Mouse (Mus musculus) heart, adult 2 months (tissue): Measurements from ENCODE around the gene Lgr5. TPM values are rescaled to one million over a fixed set of nuclear protein-coding genes. Genes with fewer than 3 reads are reported as not detected.

ENCODE experiments used
- DNase-seq, 2 experiments: peaks; one replicate each; pipeline ENCODE4 v3.0.0; 2021
- H3K27ac ChIP-seq: fragments of 200-600 bp; 2 replicates; pipeline ENCODE4 v1.8.1; 2022
- H3K27me3 ChIP-seq: fragments of 200-500 bp; 2 replicates; pipeline ENCODE4 v1.6.1; 2012; ENCODE audit warnings: mild to moderate bottlenecking, low read length, inconsistent platforms, mixed read lengths; ENCODE audit not compliant: control insufficient read depth, insufficient read depth
- H3K36me3 ChIP-seq: fragments of 200-500 bp; 2 replicates; pipeline ENCODE4 v1.6.1; 2012; ENCODE audit warnings: low read length, inconsistent platforms; ENCODE audit not compliant: control insufficient read depth, insufficient read depth
- H3K4me1 ChIP-seq: fragments of 200-500 bp; 2 replicates; pipeline ENCODE4 v1.6.1; 2011; ENCODE audit warnings: low read length; ENCODE audit not compliant: control insufficient read depth, insufficient read depth
- H3K4me3 ChIP-seq: fragments of 200-600 bp; 2 replicates; pipeline ENCODE4 v1.8.1; 2022
- H3K79me2 ChIP-seq: fragments of 200-500 bp; replicated peaks from 2 replicates; pipeline ENCODE4 v1.6.1; 2012; ENCODE audit warnings: mild to moderate bottlenecking, inconsistent platforms, low read length, moderate library complexity, mixed read lengths; ENCODE audit not compliant: control insufficient read depth, insufficient read depth
- H3K9ac ChIP-seq: fragments of 200-500 bp; 2 replicates; pipeline ENCODE4 v1.6.1; 2012; ENCODE audit warnings: low read depth, mild to moderate bottlenecking, control low read depth, inconsistent platforms, low read length, mixed read lengths
- CTCF ChIP-seq: fragments of 200-600 bp; IDR thresholded peaks from 2 replicates; pipeline ENCODE4 v1.8.1; 2022; ENCODE audit warnings: antibody characterized with exemption, mild to moderate bottlenecking, moderate library complexity
- EP300 ChIP-seq: fragments of 200-500 bp; IDR thresholded peaks from 2 replicates; pipeline ENCODE4 v1.6.1; 2011; ENCODE audit warnings: low read depth, low read length, control low read depth; ENCODE audit not compliant: insufficient read depth
- POLR2A ChIP-seq: fragments of 200-500 bp; IDR thresholded peaks from 2 replicates; pipeline ENCODE4 v1.6.1; 2011; ENCODE audit warnings: mild to moderate bottlenecking, low read depth, low read length, control low read depth; ENCODE audit not compliant: insufficient read depth
- WGBS: fragments of 180-500 bp; shearing (Covaris S2); methylation state at CpG from one replicate; pipeline ENCODE4 v1.1.7; 2018; 5-methylcytosine and 5-hydroxymethylcytosine counted together
- intact Hi-C: fragments of 180-260 bp; cut with DNase I; formaldehyde crosslinking; loops from one replicate; pipeline ENCODE4 v1.15.1; 2025
- polyA plus RNA-seq: library from polyadenylated mRNA; depleted of rRNA; stranded (reverse); fragments of >200 nt; gene quantifications from 2 replicates; pipeline ENCODE4 v1.2.3, GENCODE M21; 2012
- total RNA-seq, 2 experiments: library from RNA; stranded (reverse); gene quantifications; 2 replicates each; pipeline ENCODE4 v1.2.3; 2021

The Lgr5 gene
- total and polyA plus RNA-seq, 3 experiments: 0.05 to 0.25 TPM; not detected in 1

DNA sequence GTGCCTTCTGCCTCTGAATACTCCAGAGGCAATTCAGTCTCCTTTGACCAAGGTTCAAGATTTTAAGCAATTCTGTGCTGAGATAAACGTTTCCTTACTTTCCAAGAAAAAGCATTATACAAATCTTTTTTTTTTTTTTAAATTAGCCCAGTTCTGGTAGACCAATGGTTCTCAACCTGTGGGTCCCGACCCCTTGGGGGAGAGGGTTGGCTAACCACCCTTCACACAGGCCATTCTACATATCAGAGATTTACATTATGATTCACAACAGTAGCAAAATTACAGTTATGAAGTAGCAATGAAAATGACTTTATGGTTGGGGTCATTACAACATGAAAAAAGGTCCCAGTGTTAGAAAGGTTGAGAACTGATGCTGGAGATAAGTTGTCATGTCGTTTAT lies 36.5 kb downstream of the Lgr5 start:
- intact Hi-C loops: no loop called here
- H3K36me3 ChIP-seq: no peaks in the 10 kb centered on the region
- H3K4me3 ChIP-seq: no peak overlapping the region
- WGBS: 60% methylated on average over 3 of the region's 3 CpGs
- no peak for DNase-seq
- no peak overlapping the region for H3K9ac ChIP-seq
- H3K27ac ChIP-seq: no peak overlapping the region
- TF ChIP-seq POLR2A: no peak
- H3K4me1 ChIP-seq: no peaks in the 10 kb centered on the region
- no peaks in the 10 kb centered on the region for H3K27me3 ChIP-seq
- no peaks in the 10 kb centered on the region for H3K79me2 ChIP-seq

DNA sequence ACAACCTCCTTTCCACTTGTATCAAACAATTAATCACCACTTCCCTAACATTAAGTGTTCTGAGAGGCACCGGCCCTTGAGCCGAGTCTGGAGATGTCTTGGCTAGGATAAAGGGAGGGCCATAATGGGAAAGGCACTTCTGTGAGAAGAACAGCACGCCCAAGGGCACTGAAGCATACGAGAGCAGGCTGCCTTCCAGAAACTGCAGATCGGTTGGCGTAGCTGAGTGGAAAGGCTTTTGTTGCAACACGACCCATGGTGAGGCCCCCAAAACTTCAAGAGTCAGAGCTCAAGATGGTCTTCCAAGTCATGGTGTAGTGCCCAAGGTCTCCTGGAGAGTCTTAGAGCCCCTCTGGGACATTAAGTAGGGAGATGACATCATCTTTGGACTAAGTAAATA lies 37.3 kb downstream of the Lgr5 start:
- Histone ChIP-seq H3K27ac (no peak overlapping the region), H3K79me2 (no peaks in the 10 kb centered on the region), H3K4me3 (no peak overlapping the region), H3K27me3 (no peaks in the 10 kb centered on the region), H3K36me3 (no peaks in the 10 kb centered on the region), H3K4me1 (no peaks in the 10 kb centered on the region), H3K9ac (no peak overlapping the region)
- WGBS: 76% methylated on average over 7 of the region's 7 CpGs
- DNase-seq: no peak
- TF ChIP-seq EP300: no peak
- TF ChIP-seq CTCF: no peak
- TF ChIP-seq POLR2A: no peak
- intact Hi-C loops: no loop called here

DNA sequence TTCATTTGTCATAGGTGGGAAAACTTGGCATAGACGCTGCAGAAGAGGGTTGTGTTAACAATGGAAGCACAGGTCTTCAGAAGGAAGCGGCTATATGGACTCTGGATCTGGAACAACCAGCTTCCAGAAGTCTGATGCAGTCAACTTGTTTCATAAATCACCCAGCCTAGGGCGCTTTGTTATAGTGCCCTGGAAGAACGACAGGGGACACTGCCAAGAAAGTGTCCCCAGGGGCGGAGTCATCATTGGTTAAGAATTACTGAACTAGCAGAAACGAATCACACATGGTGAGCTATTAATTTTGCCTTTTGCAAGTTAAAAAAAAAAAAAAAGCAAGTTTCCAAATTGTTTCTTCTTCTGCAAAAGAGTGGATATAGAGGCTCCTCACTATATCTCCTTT lies 44.7 kb downstream of the Lgr5 start:
- no peaks in the 10 kb centered on the region for H3K4me1 ChIP-seq
- no peak for DNase-seq
- H3K27me3 ChIP-seq: no peaks in the 10 kb centered on the region
- H3K27ac ChIP-seq: no peak overlapping the region
- TF ChIP-seq CTCF: no peak
- H3K4me3 ChIP-seq: no peak overlapping the region
- no peaks in the 10 kb centered on the region for H3K79me2 ChIP-seq
- WGBS: 71% methylated on average over 6 of the region's 6 CpGs
- no peaks in the 10 kb centered on the region for H3K36me3 ChIP-seq
- intact Hi-C loops: no loop called here
- no peak overlapping the region for H3K9ac ChIP-seq

DNA sequence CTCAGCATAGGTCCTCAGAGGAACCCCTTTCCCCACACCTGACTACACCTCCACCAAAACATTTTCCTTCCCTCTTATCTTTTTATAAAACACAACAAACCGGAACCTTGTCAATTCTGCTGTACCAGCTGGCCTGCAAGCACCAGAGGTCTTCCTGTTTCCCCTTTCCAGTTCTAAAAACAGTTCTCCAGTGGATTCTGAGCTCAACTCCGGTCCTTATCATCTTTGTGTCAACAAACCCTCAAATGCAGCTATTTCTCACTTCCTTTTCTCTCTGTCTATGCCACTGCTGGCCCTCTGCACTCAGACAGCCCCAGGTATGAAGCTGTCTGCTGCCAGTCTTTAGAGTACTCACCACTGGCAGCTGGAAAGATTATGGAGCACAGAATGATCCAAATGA lies 56.8 kb downstream of the Lgr5 start:
- no peaks in the 10 kb centered on the region for H3K4me1 ChIP-seq
- intact Hi-C loops: no loop called here
- no peak for DNase-seq
- no peak for TF ChIP-seq CTCF
- no peak for TF ChIP-seq POLR2A
- TF ChIP-seq EP300: no peak
- H3K4me3 ChIP-seq: no peak overlapping the region
- no peak overlapping the region for H3K9ac ChIP-seq
- no peaks in the 10 kb centered on the region for H3K79me2 ChIP-seq
- H3K27ac ChIP-seq: no peak overlapping the region
- no peaks in the 10 kb centered on the region for H3K27me3 ChIP-seq
- 1% methylated on average over 2 of the region's 2 CpGs for WGBS
- no peaks in the 10 kb centered on the region for H3K36me3 ChIP-seq

DNA sequence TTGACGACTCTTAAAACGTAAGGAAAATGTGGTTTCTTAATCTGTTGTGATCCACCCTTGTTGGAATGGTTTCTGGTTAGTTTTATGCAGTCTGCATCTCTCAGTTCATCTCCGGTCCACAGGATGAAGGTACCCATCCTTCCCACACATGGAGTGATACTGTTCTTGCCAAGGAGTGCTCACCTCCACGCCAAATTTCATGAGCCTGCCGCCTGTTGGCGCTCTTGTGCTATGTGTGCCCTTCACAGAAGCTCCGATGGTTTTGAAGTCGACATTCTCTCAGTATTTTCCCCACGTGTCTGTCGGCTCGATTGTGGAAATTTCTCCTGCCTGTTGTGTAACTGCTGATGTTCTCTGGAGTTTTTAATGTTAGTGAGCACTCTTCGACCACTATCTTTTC lies 57.8 kb downstream of the Lgr5 start:
- DNase-seq: no peak
- Histone ChIP-seq H3K27me3 (no peaks in the 10 kb centered on the region), H3K4me1 (no peaks in the 10 kb centered on the region), H3K4me3 (no peak overlapping the region), H3K79me2 (no peaks in the 10 kb centered on the region), H3K36me3 (no peaks in the 10 kb centered on the region), H3K9ac (no peak overlapping the region), H3K27ac (no peak overlapping the region)
- 81% methylated on average over 12 of the region's 12 CpGs for WGBS
- intact Hi-C loops: no loop called here
- TF ChIP-seq EP300 (no peak), CTCF (no peak), POLR2A (no peak)

DNA sequence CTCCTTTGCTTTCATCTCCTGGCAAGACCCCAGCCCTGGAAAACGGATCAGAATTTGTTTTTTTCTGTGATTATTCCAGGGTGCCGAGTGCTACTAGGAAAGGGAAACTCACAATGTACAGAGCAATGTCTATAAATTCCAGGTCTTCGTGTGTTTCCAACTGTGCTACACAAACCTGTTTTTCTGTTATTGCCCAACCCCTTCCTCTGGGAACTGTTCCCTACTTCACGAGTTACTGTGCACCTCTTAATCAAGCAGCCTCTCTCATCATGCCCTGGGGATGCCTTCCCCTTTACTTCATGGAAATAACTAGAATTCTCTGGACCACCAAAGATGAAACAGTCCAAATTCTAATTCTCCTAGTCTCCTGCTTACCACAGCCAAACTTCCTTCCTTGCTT lies 58.7 kb downstream of the Lgr5 start:
- H3K36me3 ChIP-seq: no peaks in the 10 kb centered on the region
- no peak overlapping the region for H3K27ac ChIP-seq
- H3K4me1 ChIP-seq: no peaks in the 10 kb centered on the region
- intact Hi-C loops: no loop called here
- no peaks in the 10 kb centered on the region for H3K79me2 ChIP-seq
- H3K4me3 ChIP-seq: no peak overlapping the region
- TF ChIP-seq EP300 (no peak), POLR2A (no peak)
- WGBS: 49% methylated on average over 4 of the region's 4 CpGs
- H3K9ac ChIP-seq: no peak overlapping the region
- H3K27me3 ChIP-seq: no peaks in the 10 kb centered on the region
- DNase-seq: no peak

DNA sequence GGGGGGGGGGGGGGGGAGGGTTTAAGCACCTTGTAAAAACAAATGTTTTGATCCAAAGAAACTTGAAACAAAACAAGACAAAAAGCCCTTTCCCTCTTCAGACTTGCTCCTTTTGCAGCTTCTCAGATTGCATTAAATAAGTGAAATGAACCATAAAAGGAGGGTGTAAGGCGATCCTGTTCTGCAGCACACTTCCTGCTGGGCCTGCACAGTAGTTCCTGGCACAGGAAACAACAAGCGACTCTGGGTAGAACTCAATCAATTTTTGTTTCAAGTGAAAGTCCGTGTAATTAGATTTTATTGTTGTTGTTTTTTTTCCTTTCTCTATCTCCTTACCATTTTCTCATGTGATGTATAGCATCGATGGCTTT lies 66.5 kb downstream of the Lgr5 start:
- Histone ChIP-seq H3K9ac (no peak overlapping the region), H3K79me2 (no peaks in the 10 kb centered on the region), H3K36me3 (no peaks in the 10 kb centered on the region), H3K4me3 (no peak overlapping the region), H3K4me1 (no peaks in the 10 kb centered on the region), H3K27me3 (no peaks in the 10 kb centered on the region), H3K27ac (no peak overlapping the region)
- 36% methylated on average over 4 of the region's 4 CpGs for WGBS
- TF ChIP-seq CTCF (no peak), POLR2A (no peak), EP300 (no peak)
- intact Hi-C loops: no loop called here
- DNase-seq: no peak
